Mouse (Mus musculus) lung, postnatal 0 days (tissue): ENCODE results near the gene Tmem129. TPM values are rescaled to one million over a fixed set of nuclear protein-coding genes. Genes with fewer than 3 reads are reported as not detected.

Experiments used
- ATAC-seq: fragments of 200-750 bp; cut with Nextera tagmentation; 2 replicates; pipeline ENCODE4 v1.8.0; 2017; ENCODE audit warnings: moderate library complexity
- DNase-seq: peaks from one replicate; pipeline ENCODE4 v3.0.0-alpha.2; 2016; ENCODE audit warnings: low spot score
- H3K27ac ChIP-seq: fragments of 300-500 bp; sonication (generic); 2 replicates; pipeline ENCODE4 v1.5.1; 2014; ENCODE audit warnings: antibody characterized with exemption, mild to moderate bottlenecking, low read length, mixed read lengths
- H3K27me3 ChIP-seq: fragments of 300-500 bp; sonication (generic); replicated peaks from 2 replicates; pipeline ENCODE4 v1.6.1; 2014; ENCODE audit warnings: low read length, mixed read lengths; ENCODE audit not compliant: insufficient read depth
- H3K36me3 ChIP-seq: fragments of 300-500 bp; sonication (generic); 2 replicates; pipeline ENCODE4 v1.6.1; 2014; ENCODE audit warnings: low read length, mixed read lengths; ENCODE audit not compliant: insufficient read depth
- H3K4me1 ChIP-seq: fragments of 300-500 bp; sonication (generic); 2 replicates; pipeline ENCODE4 v1.6.1; 2014; ENCODE audit warnings: antibody characterized with exemption, low read depth, low read length, mixed read lengths; ENCODE audit not compliant: insufficient read depth
- H3K4me2 ChIP-seq: fragments of 300-500 bp; sonication (generic); replicated peaks from 2 replicates; pipeline ENCODE4 v1.6.1; 2014; ENCODE audit warnings: low read depth, mild to moderate bottlenecking, low read length, moderate library complexity, mixed read lengths
- H3K4me3 ChIP-seq: fragments of 300-500 bp; sonication (generic); 2 replicates; pipeline ENCODE4 v1.5.1; 2014; ENCODE audit warnings: low read depth, low read length
- H3K9ac ChIP-seq: fragments of 300-500 bp; sonication (generic); replicated peaks from 2 replicates; pipeline ENCODE4 v1.6.1; 2014; ENCODE audit warnings: low read depth, mild to moderate bottlenecking
- H3K9me3 ChIP-seq: fragments of 300-500 bp; sonication (generic); 2 replicates; pipeline ENCODE4 v1.6.1; 2016; ENCODE audit warnings: low read length, mixed read lengths
- CTCF ChIP-seq: IDR thresholded peaks from 2 replicates; pipeline ENCODE4 v1.5.1; 2016; ENCODE audit warnings: antibody characterized with exemption, mild to moderate bottlenecking
- EP300 ChIP-seq: IDR thresholded peaks from 2 replicates; pipeline ENCODE4 v1.6.1; 2016; ENCODE audit warnings: antibody characterized with exemption, mild to moderate bottlenecking, control low read depth
- WGBS: fragments of 180-500 bp; shearing (Covaris S2); extraction: QIAGEN DNeasy Blood & Tissue Kit; methylation state at CpG from one replicate; pipeline ENCODE4 v1.1.7; 2014; 5-methylcytosine and 5-hydroxymethylcytosine counted together
- polyA plus RNA-seq: library from polyadenylated mRNA; unstranded; fragments of >200 nt; fragmentation: Nextera tagmentation; extraction: Ambion mirVana; gene quantifications from 2 replicates; pipeline ENCODE4 v1.2.1, GENCODE M21; 2015

Tmem129 gene
- polyA plus RNA-seq, 1 experiment from 2014 or later, result 25.1 TPM

DNA sequence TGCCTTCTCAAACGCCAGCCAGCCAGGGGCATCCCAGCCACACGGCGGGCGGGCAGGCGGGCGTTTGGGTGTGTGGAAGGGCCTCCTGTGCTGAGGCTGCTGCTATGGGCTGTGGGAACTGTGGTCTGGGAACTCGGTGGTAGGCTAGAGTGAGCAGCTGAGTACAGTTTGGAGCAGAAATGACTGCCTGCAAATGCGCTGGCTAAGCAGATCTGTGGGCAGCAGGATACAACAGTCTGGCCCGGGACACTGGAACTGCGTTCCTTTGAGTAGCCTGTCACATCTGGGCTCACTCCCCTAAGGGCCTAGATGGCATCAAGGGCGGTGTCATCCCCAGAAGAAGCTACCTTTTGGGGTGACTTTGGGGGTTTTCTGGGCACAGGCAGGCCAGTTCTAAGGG, 43.6 kb upstream of the Tmem129 start:
- Histone ChIP-seq H3K9ac (no peak overlapping the region), H3K4me3 (no peak overlapping the region), H3K27me3 (no peaks in the 10 kb centered on the region), H3K4me2 (no peak overlapping the region), H3K9me3 (no peaks in the 10 kb centered on the region), H3K4me1 (peaks cover 45% of the 10 kb centered on the region), H3K27ac (0 out of 2 replicates have a peak overlapping the region, but pooled peaks have one; percentile 5), H3K36me3 (no peaks in the 10 kb centered on the region)
- ATAC-seq (no peak), DNase-seq (no peak)
- TF ChIP-seq CTCF (no peak), EP300 (no peak)
- 68% methylated on average over 11 of the region's 11 CpGs for WGBS

GRCm38 (mm10) chr5:33700010-33700409, 41.8 kb upstream of the Tmem129 start:
- H3K9ac ChIP-seq, result no peak overlapping the region
- no peaks in the 10 kb centered on the region for H3K27me3 ChIP-seq
- no peak overlapping the region; the same call in 1 of the 2 replicates for H3K27ac ChIP-seq
- ATAC-seq (no peak), DNase-seq (peak; percentile 51)
- H3K4me3 ChIP-seq, result no peak overlapping the region
- H3K4me2 ChIP-seq, result no peak overlapping the region
- no peaks in the 10 kb centered on the region for H3K9me3 ChIP-seq
- TF ChIP-seq EP300, result no peak
- TF ChIP-seq CTCF, result no peak
- WGBS, result 23% methylated on average over 13 of the region's 13 CpGs
- no peaks in the 10 kb centered on the region for H3K36me3 ChIP-seq
- peaks cover 41% of the 10 kb centered on the region for H3K4me1 ChIP-seq

DNA sequence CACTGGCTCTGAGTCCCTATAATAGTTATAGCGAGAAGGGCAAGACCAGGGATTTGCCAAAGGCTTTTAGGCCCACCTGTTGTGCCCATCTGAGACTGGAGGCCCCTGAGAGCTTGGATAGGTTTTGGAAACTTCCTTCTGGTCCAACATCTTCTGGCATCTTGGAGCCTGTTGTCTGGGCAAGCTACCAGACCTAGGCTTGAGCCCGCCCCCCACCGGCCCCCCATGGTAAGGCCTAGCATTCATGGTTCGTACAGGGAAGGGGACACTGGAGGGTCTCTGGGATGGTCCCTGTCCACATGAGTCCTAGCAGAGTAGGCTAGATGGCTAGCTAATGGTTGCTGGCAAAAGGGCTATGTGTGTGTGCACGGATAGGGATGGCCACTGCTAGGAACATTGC, 40.5 kb upstream of the Tmem129 start:
- H3K9ac ChIP-seq, result no peak overlapping the region
- no peak overlapping the region for H3K4me2 ChIP-seq
- no peak for TF ChIP-seq EP300
- no peak for TF ChIP-seq CTCF
- no peaks in the 10 kb centered on the region for H3K36me3 ChIP-seq
- no peak for DNase-seq
- peaks cover 46% of the 10 kb centered on the region for H3K4me1 ChIP-seq
- ATAC-seq, result no peak
- 87% methylated on average over 5 of the region's 5 CpGs for WGBS
- H3K27me3 ChIP-seq, result no peaks in the 10 kb centered on the region
- no peak overlapping the region for H3K4me3 ChIP-seq
- no peak overlapping the region for H3K27ac ChIP-seq
- H3K9me3 ChIP-seq, result no peaks in the 10 kb centered on the region

GRCm38 (mm10) chr5:33697947-33698512, 39.8 kb upstream of the Tmem129 start:
- no peaks in the 10 kb centered on the region for H3K9me3 ChIP-seq
- H3K27ac ChIP-seq, result peak overlapping the region; percentile 92; the same call in 1 of the 2 replicates
- H3K4me3 ChIP-seq, result no peak overlapping the region
- no peak overlapping the region for H3K4me2 ChIP-seq
- WGBS, result 19% methylated on average over 13 of the region's 13 CpGs
- no peak overlapping the region for H3K9ac ChIP-seq
- H3K27me3 ChIP-seq, result no peaks in the 10 kb centered on the region
- TF ChIP-seq EP300 (no peak), CTCF (peak; percentile 7; the same call in 1 of the 2 replicates)
- no peaks in the 10 kb centered on the region for H3K36me3 ChIP-seq
- ATAC-seq (no peak), DNase-seq (no peak)
- H3K4me1 ChIP-seq, result peaks cover 47% of the 10 kb centered on the region

GRCm38 (mm10) chr5:33697534-33697933, 39.3 kb upstream of the Tmem129 start:
- H3K4me3 ChIP-seq, result no peak overlapping the region
- no peaks in the 10 kb centered on the region for H3K9me3 ChIP-seq
- H3K4me2 ChIP-seq, result no peak overlapping the region
- no peaks in the 10 kb centered on the region for H3K36me3 ChIP-seq
- WGBS, result 38% methylated on average over 1 of the region's 1 CpGs
- H3K4me1 ChIP-seq, result peaks cover 51% of the 10 kb centered on the region
- no peak for ATAC-seq
- TF ChIP-seq CTCF, result no peak
- no peak for TF ChIP-seq EP300
- no peaks in the 10 kb centered on the region for H3K27me3 ChIP-seq
- DNase-seq, result no peak
- H3K27ac ChIP-seq, result peak overlapping the region; percentile 92
- H3K9ac ChIP-seq, result no peak overlapping the region

DNA sequence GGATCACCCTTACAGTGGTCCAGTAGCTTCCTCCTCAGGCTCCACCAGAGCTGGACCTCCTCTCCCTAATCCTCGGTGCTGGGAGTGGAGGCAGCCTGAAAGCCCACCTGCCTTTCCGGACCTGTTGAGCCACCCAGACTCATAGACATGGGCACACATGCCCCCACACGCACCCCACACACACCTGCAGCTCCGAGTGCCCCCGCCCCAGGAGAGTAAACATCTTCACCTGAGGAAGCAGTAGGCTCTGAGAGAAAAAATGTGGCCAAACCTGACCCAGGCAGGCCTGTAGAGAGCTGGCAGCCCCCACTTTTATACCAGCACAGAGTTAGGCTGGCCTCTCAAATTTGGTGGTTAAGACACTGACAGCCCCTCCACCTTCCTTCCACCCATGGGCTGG, 38.2 kb upstream of the Tmem129 start:
- Histone ChIP-seq H3K4me2 (0 out of 2 replicates have a peak overlapping the region, but pooled peaks have one; percentile 14), H3K27ac (peak overlapping the region; percentile 92), H3K4me3 (no peak overlapping the region), H3K9ac (0 out of 2 replicates have a peak overlapping the region, but pooled peaks have one; percentile 9), H3K27me3 (no peaks in the 10 kb centered on the region), H3K9me3 (no peaks in the 10 kb centered on the region), H3K36me3 (no peaks in the 10 kb centered on the region), H3K4me1 (peaks cover 54% of the 10 kb centered on the region)
- no peak for TF ChIP-seq CTCF
- TF ChIP-seq EP300, result peak; percentile 71; the same call in 1 of the 2 replicates
- 49% methylated on average over 5 of the region's 5 CpGs for WGBS
- peak; percentile 90 for DNase-seq
- ATAC-seq, result peak; percentile 69
